Mouse (Mus musculus) E14TG2a.4 (cell line): Measurements from ENCODE around the gene Pawr.

Experiments
- H3K27me3 ChIP-seq: 2 replicates; pipeline ENCODE4 v1.6.1; 2014; ENCODE audit warnings: low read length, control low read depth; ENCODE audit not compliant: insufficient read depth
- H3K36me3 ChIP-seq: 2 replicates; pipeline ENCODE4 v1.6.1; 2014; ENCODE audit warnings: low read length, control low read depth; ENCODE audit not compliant: insufficient read depth
- H3K4me1 ChIP-seq: replicated peaks from 2 replicates; pipeline ENCODE4 v1.6.1; 2014; ENCODE audit warnings: low read depth, low read length, control low read depth
- H3K4me3 ChIP-seq: replicated peaks from 2 replicates; pipeline ENCODE4 v1.5.1; 2014; ENCODE audit warnings: mild to moderate bottlenecking, low read length
- H3K9me3 ChIP-seq: 2 replicates; pipeline ENCODE4 v1.6.1; 2014; ENCODE audit warnings: low read length, control low read depth
- CTCF ChIP-seq: conservative IDR thresholded peaks from 2 replicates; pipeline ENCODE4 v1.5.1; 2014; ENCODE audit warnings: low read length
- NANOG ChIP-seq: IDR thresholded peaks from 2 replicates; pipeline ENCODE4 v1.6.1; 2014; ENCODE audit warnings: borderline replicate concordance, low read length, mixed read lengths
- POU5F1 ChIP-seq: IDR thresholded peaks from 2 replicates; pipeline ENCODE4 v1.6.1; 2014; ENCODE audit warnings: low read length, borderline replicate concordance

Pawr gene

DNA sequence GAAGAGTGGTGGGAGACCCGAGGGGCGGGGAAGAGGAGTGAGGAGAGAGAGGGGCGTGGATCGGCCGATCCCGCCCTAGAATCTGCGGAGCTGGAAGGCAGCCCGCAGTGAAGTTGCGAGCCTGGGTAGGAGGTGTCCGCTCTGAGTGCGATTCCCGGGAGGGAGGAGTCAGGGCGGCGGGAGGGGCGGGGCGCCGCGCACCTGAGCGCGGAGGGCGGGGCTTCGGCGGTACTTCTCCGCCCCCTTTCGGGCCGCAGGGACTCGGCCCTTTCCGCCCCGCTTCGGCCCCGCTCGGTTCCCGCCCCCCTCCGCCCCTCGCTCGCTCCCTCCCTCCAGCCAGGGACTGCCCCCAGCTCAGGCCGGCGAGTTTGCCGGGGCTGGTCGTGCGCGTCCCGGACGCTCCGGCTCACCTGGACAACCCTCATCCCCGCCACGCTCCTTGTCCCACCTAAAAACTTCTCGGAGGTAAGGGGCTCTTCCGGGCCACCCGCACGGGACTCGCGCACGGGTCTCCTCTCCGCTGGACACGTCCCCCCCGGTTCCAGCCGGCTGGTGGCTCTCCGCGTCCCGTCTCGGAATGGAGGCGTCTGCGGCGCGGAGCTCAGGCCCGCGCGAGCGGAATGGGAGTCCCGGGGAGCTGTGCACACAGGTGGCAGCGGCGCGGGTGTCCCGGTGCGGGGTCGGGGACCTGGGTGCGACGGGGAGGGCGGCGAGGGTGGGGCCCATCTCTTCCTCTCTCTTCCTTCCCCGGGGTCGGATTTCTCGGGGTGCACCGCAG is at the start of gene Pawr:
Gene Pawr, plus strand, starts transcription at position 338 of the 778 bp plus-strand sequence.
- no peaks in the 10 kb centered on the region for H3K9me3 ChIP-seq
- H3K36me3 ChIP-seq = peaks cover 19% of the 10 kb centered on the region
- H3K4me1 ChIP-seq = peaks cover 45% of the 10 kb centered on the region
- TF ChIP-seq CTCF = no peak
- no peak for TF ChIP-seq NANOG
- no peak for TF ChIP-seq POU5F1
- peak within 1 kb of the TSS; percentile 96 for H3K4me3 ChIP-seq
- peaks cover 8% of the 10 kb centered on the region for H3K27me3 ChIP-seq

DNA sequence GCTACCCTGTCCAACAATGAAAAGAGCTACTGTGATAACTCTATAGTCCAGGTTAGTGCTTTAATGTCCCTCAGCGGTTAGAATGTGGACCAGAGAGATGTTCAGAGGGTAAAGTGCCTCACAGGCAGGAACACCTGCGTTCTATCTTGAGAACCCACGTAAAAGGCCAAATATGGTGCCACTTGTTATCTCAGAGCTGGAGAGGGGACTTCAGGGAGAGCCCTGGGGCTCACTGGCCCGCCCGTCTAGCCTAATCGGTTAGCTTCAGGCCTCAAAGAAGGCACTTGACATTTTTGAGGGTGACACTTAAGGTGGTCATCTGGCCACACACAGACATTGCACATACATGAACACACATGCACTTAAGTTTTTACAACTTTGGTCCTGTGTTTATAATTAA is 49.6 kb upstream of the Pawr start:
- H3K4me3 ChIP-seq = no peak overlapping the region
- H3K27me3 ChIP-seq = no peaks in the 10 kb centered on the region
- H3K4me1 ChIP-seq = peaks cover 62% of the 10 kb centered on the region
- no peaks in the 10 kb centered on the region for H3K9me3 ChIP-seq
- no peak for TF ChIP-seq NANOG
- TF ChIP-seq CTCF = no peak
- no peak for TF ChIP-seq POU5F1
- peaks cover 30% of the 10 kb centered on the region for H3K36me3 ChIP-seq

- TF ChIP-seq CTCF = no peak
- TF ChIP-seq POU5F1 = no peak
- TF ChIP-seq NANOG = no peak
- Histone ChIP-seq H3K4me3 (no peak overlapping the region), H3K27me3 (no peaks in the 10 kb centered on the region), H3K36me3 (peaks cover 20% of the 10 kb centered on the region), H3K9me3 (no peaks in the 10 kb centered on the region), H3K4me1 (peaks cover 72% of the 10 kb centered on the region)
These were observed 48.5 kb upstream of the Pawr start for GRCm38 (mm10) chr10:108283418-108283817.

GRCm38 (mm10) chr10:108283837-108284236 is 48.1 kb upstream of the Pawr start:
- H3K4me3 ChIP-seq = 0 out of 2 replicates have a peak overlapping the region, but pooled peaks have one; percentile 8
- peaks cover 20% of the 10 kb centered on the region for H3K36me3 ChIP-seq
- no peak for TF ChIP-seq NANOG
- TF ChIP-seq CTCF = no peak
- no peak for TF ChIP-seq POU5F1
- peaks cover 76% of the 10 kb centered on the region for H3K4me1 ChIP-seq
- no peaks in the 10 kb centered on the region for H3K27me3 ChIP-seq
- no peaks in the 10 kb centered on the region for H3K9me3 ChIP-seq

DNA sequence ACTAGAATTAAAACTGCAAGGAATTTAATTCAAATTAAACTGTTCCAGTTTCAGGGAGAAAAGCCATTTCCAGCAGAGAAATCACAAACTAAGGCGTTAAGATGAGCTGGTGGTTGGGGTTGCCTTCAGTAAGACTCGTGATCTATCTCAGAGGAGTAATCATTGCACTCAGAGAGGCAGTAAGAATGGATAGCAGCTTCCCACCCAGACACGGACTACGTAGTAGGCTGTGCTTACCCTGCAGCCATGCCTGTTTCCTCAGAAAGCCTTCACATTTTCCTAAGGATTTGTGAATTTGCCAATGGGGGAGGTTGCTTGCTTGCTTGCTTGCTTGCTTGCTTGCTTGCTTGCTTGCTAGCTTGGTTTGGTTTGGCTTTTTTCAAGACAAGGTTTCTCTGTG is 47.5 kb upstream of the Pawr start:
- Histone ChIP-seq H3K9me3 (no peaks in the 10 kb centered on the region), H3K4me3 (0 out of 2 replicates have a peak overlapping the region, but pooled peaks have one; percentile 8), H3K36me3 (peaks cover 20% of the 10 kb centered on the region), H3K27me3 (no peaks in the 10 kb centered on the region), H3K4me1 (peaks cover 80% of the 10 kb centered on the region)
- TF ChIP-seq NANOG = no peak
- TF ChIP-seq POU5F1 = no peak
- TF ChIP-seq CTCF = no peak

DNA sequence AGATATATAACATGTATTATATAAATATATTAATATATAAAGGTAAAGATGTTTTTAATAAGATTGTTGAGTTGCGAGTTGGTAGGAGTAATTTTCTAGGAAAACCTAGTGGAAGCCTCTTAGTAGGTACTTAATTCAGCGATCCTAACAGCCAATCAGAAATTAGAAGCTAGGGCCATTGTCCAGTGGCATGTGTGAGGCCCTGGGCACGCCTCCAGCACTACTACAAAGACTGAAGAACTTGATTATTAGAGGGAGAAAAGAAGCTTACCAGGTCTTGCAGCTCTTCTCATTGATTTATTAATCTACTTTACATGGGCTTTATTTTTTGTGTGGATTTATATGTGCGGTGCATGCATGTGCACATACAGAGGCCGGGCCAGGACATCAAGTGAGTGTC is 46.9 kb upstream of the Pawr start:
- Histone ChIP-seq H3K4me3 (peak overlapping the region; percentile 75), H3K36me3 (peaks cover 15% of the 10 kb centered on the region), H3K4me1 (peaks cover 79% of the 10 kb centered on the region), H3K9me3 (no peaks in the 10 kb centered on the region), H3K27me3 (no peaks in the 10 kb centered on the region)
- TF ChIP-seq NANOG (no peak), CTCF (no peak), POU5F1 (no peak)

- TF ChIP-seq POU5F1 = peak; percentile 18; the same call in 1 of the 2 replicates
- peak; percentile 42; the same call in 1 of the 2 replicates for TF ChIP-seq NANOG
- no peak for TF ChIP-seq CTCF
These were observed 45.1 kb upstream of the Pawr start for GRCm38 (mm10) chr10:108286658-108287437.

GRCm38 (mm10) chr10:108287438-108287801 is 44.5 kb upstream of the Pawr start:
- Histone ChIP-seq H3K27me3 (no peaks in the 10 kb centered on the region), H3K4me1 (peaks cover 87% of the 10 kb centered on the region), H3K4me3 (peak overlapping the region; percentile 14; the same call in 1 of the 2 replicates), H3K36me3 (0 out of 2 replicates have a peak, but pooled peaks cover 1% of the 10 kb centered on the region), H3K9me3 (no peaks in the 10 kb centered on the region)
- TF ChIP-seq NANOG (no peak), POU5F1 (no peak), CTCF (no peak)

More at GRCm38 (mm10) chr10:108286658-108287437, 45.1 kb upstream of the Pawr start:
- H3K27me3 ChIP-seq = no peaks in the 10 kb centered on the region
- peak overlapping the region; percentile 75 for H3K4me3 ChIP-seq
- no peaks in the 10 kb centered on the region for H3K9me3 ChIP-seq
- H3K4me1 ChIP-seq = peaks cover 88% of the 10 kb centered on the region
- peaks cover 7% of the 10 kb centered on the region; the same call in 1 of the 2 replicates for H3K36me3 ChIP-seq
